Mouse (Mus musculus): ENCODE data around the gene Aggf1.

Aggf1 gene

GRCm38 (mm10) chr13:95330507-95330906 lies 44.6 kb downstream of the Aggf1 start:
- DNase-seq = no peak

GRCm38 (mm10) chr13:95328767-95329166 lies 46.4 kb downstream of the Aggf1 start:
- no peak for DNase-seq

- DNase-seq = peak; percentile 15 to 47
These were observed 47.8 kb downstream of the Aggf1 start for GRCm38 (mm10) chr13:95327345-95327741.

GRCm38 (mm10) chr13:95326611-95327344 lies 48.4 kb downstream of the Aggf1 start:
- DNase-seq = no peak

GRCm38 (mm10) chr13:95325907-95326550 lies 49.1 kb downstream of the Aggf1 start:
- no peak for DNase-seq

GRCm38 (mm10) chr13:95325080-95325906 lies 49.9 kb downstream of the Aggf1 start:
- DNase-seq = peak; percentile 82 to 86

- DNase-seq = no peak
These were observed 50.5 kb downstream of the Aggf1 start for GRCm38 (mm10) chr13:95324626-95325079.

- peak; percentile 53 to 75 for DNase-seq
These were observed 51.1 kb downstream of the Aggf1 start for GRCm38 (mm10) chr13:95323950-95324625.

GRCm38 (mm10) chr13:95323400-95323799 lies 51.8 kb downstream of the Aggf1 start, which contains the start of gene Zbed3:
Zbed3 (plus strand) TSS chr13:95323612.
- DNase-seq = no peak

GRCm38 (mm10) chr13:95320451-95320850 lies 54.7 kb downstream of the Aggf1 start:
- DNase-seq = no peak

- no peak for DNase-seq
These were observed 56.0 kb downstream of the Aggf1 start for GRCm38 (mm10) chr13:95319153-95319552.

- no peak for DNase-seq
These were observed 63.1 kb downstream of the Aggf1 start for GRCm38 (mm10) chr13:95312016-95312415.

- no peak for DNase-seq
These were observed 68.0 kb downstream of the Aggf1 start for GRCm38 (mm10) chr13:95307100-95307655.

- no peak for DNase-seq
These were observed 68.6 kb downstream of the Aggf1 start for GRCm38 (mm10) chr13:95306596-95306995.
